Mouse (Mus musculus) layer of hippocampus, adult 8-10 months (tissue): ENCODE data around the gene Ubr3. TPM values are rescaled to one million over a fixed set of nuclear protein-coding genes. Genes with fewer than 3 reads are reported as not detected.
A peak's percentile ranks its signal among the peaks of the same experiment; 100 is the strongest.

Experiments used
- DNase-seq, 2 experiments: peaks; one replicate each; pipeline ENCODE4 v3.0.0; 2022; ENCODE audit warnings: low spot score in 2 of 2
- total RNA-seq, 4 experiments: library from RNA; stranded (reverse); gene quantifications; 2 replicates each; pipeline ENCODE4 v1.2.4; 2022

Ubr3 gene
- total RNA-seq, 4 experiments from 2014 or later = 108 to 133 (median 128) TPM

GRCm38 (mm10) chr2:70031472-70031871 lies 134.4 kb downstream of the Ubr3 start:
- no peak for DNase-seq

- no peak for DNase-seq
Measured at GRCm38 (mm10) chr2:70034895-70035294, 137.8 kb downstream of the Ubr3 start.

GRCm38 (mm10) chr2:70035358-70035757 lies 138.3 kb downstream of the Ubr3 start:
- no peak for DNase-seq

- peak in 1 of 2 experiments; percentile 28 for DNase-seq
Measured at GRCm38 (mm10) chr2:70037221-70037620, 140.2 kb downstream of the Ubr3 start.

GRCm38 (mm10) chr2:70038752-70039151 lies 141.7 kb downstream of the Ubr3 start, which contains the start of gene Myo3b:
Gene Myo3b (plus strand): TSS chr2:70039126.
- DNase-seq = no peak

GRCm38 (mm10) chr2:70044466-70044865 lies 147.4 kb downstream of the Ubr3 start:
- no peak for DNase-seq

- DNase-seq = no peak
Measured at GRCm38 (mm10) chr2:70047868-70048267, 150.8 kb downstream of the Ubr3 start.

- DNase-seq = peak in 1 of 2 experiments; percentile 1
Measured at GRCm38 (mm10) chr2:70053803-70054202, 156.8 kb downstream of the Ubr3 start.

- no peak for DNase-seq
Measured at GRCm38 (mm10) chr2:70058201-70058600, 161.2 kb downstream of the Ubr3 start.

- peak in 1 of 2 experiments; percentile 20 for DNase-seq
Measured at GRCm38 (mm10) chr2:70060359-70061345, 163.6 kb downstream of the Ubr3 start.

GRCm38 (mm10) chr2:70065116-70065515 lies 168.1 kb downstream of the Ubr3 start:
- DNase-seq = no peak

GRCm38 (mm10) chr2:70065729-70066300 lies 168.8 kb downstream of the Ubr3 start:
- no peak for DNase-seq

- no peak for DNase-seq
Measured at GRCm38 (mm10) chr2:70066338-70067022, 169.4 kb downstream of the Ubr3 start.

- DNase-seq = no peak
Measured at GRCm38 (mm10) chr2:70069861-70070260, 172.8 kb downstream of the Ubr3 start.

Other genes with a start within 250 kb of the Ubr3 start
- under 1 TPM; 0.16 to 0.59 (median 0.38) TPM for gene Klhl41, start 227.1 kb upstream of the Ubr3 start, total RNA-seq
- gene Fastkd1, start 183.7 kb upstream of the Ubr3 start, total RNA-seq = 10 to 100 TPM; 18.2 to 22.1 (median 19.8) TPM
- 10 to 100 TPM; 55.5 to 73.8 (median 70.1) TPM for gene Ppig, start 174.7 kb upstream of the Ubr3 start, total RNA-seq
- 1 to 10 TPM; 2.2 to 3.3 (median 2.6) TPM for gene Ccdc173, start 107.7 kb upstream of the Ubr3 start, total RNA-seq
- gene Phospho2, start 107.6 kb upstream of the Ubr3 start, total RNA-seq = 10 to 100 TPM; 17.7 to 25.1 (median 22.9) TPM
- gene Klhl23, start 75.3 kb upstream of the Ubr3 start, total RNA-seq = 10 to 100 TPM; 32.7 to 45.3 (median 36.6) TPM
- 100 to 1,000 TPM; 107 to 135 (median 129) TPM for gene Ssb, start 35.7 kb upstream of the Ubr3 start, total RNA-seq
- gene Mettl5, start 11.6 kb upstream of the Ubr3 start, total RNA-seq = 10 to 100 TPM; 12.9 to 17.8 (median 15.4) TPM
- under 1 TPM; 0.53 to 0.86 (median 0.73) TPM for gene Myo3b, start 141.9 kb downstream of the Ubr3 start, total RNA-seq